Mouse (Mus musculus) CD4-positive, CD25-positive, alpha-beta regulatory T cell, adult 2 months (primary cell): Measurements from ENCODE around the gene Pacsin1.

Experiments
- DNase-seq: peaks from one replicate; pipeline ENCODE4 v3.0.0-alpha.2; 2012; ENCODE audit warnings: low read depth, low spot score

Pacsin1 gene

DNA sequence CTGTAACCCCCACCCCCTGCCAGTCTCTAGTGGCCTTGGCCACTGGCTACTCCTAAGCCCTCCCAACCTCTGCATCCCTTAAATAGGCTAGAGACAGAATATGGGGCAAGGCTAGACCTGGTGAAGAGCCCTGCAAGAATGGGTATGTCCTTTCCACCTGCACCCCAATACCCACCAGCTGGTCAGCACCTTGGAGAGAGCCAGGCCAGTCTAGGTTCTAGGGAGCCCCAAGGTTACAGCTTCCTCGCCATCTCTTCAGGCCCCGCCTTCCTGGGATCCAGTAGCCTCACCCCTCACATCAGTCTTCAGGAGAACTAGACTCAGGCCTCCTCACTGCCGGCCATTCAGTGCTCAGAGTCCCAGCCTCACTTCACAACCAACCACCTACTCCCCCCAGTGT, 69.0 kb downstream of the Pacsin1 start:
- no peak for DNase-seq

- DNase-seq: no peak
Measured at GRCm38 (mm10) chr17:27725011-27725410, 69.7 kb downstream of the Pacsin1 start.

DNA sequence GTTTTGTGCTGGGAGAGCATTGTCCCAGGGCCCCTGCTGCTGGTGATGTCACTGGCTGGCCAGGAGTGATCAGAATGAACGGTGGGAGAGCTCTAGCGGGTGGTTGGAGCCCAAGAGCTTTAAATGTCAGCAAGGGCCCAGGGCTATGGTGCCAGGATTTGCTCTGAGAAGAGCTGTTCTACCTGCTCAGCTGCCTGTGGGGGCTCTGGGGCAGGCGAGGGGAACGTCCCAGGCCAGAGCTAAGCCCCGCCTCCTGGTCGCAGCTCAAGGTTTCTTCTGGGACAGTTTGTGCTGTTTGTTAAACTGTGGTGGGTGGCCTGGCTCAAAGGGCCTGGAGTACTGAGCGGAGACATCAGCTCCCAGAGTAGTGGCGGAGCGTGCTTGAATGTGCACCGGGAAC, 70.1 kb downstream of the Pacsin1 start:
- no peak for DNase-seq

- no peak for DNase-seq
Measured at GRCm38 (mm10) chr17:27726527-27726926, 71.2 kb downstream of the Pacsin1 start.

GRCm38 (mm10) chr17:27728770-27729169, 73.5 kb downstream of the Pacsin1 start, which contains the start of gene Spdef:
Spdef (minus strand) TSS chr17:27728955.
- DNase-seq: no peak

DNA sequence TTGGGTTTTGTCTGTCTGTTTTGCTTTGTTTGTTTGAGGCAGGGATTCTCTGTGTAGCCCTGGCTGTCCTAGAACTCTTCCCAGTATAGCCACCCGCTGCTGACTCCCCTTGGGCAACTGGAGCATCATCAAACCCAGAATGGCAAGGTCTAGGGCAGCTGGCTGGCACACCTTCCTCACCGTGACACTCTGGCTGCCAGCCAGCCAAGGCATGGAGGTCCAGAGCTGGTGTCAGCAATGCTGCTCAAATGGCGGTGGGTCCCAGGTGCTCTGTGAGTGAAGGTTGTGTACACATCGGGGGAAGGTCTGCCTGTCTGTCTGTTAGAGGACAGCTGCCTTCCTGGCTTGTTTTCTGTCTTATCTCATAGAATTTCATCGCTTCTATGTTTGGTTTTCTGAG, 76.8 kb downstream of the Pacsin1 start:
- DNase-seq: no peak

DNA sequence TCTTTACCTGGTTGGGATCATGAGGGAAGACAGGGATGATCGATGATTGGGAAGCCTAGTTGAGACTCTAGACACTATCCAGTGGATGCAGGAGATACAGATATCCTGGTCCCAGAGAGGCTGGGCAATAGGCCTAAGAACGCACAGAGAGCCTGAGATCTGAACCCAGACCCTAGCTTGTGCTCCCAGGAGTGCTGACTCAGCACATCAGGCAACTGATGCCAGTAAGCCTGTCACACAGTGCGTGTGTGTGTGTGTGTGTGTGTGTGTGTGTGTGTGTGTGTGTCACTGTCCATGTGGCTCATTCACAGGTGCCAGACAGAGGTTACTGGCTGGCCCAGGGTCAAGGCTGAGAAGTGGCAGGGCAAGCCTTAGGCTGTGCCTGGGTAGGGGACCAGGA, 77.4 kb downstream of the Pacsin1 start:
- no peak for DNase-seq

GRCm38 (mm10) chr17:27734344-27735073, 79.2 kb downstream of the Pacsin1 start:
- no peak for DNase-seq

DNA sequence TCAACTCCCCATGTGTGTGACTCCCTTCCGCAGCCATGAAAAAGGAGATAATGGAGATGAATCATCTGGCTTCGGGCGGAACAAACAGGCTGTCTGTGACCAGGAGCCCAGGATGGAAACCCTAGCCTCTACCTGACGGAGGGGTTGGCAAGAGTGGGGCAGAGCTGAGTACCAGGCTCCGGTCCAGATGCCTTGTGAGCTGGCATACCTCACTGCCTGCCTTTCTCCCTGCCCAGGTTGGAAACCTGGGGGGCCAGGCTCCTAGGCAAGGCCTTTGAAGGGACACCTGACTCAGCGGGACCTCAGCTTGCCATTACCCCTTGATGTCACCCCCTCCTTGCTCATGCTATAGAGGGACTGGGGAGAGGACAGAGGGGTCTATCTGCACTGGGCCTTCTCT, 85.7 kb downstream of the Pacsin1 start:
- no peak for DNase-seq

- DNase-seq: no peak
Measured at GRCm38 (mm10) chr17:27746446-27746845, 91.1 kb downstream of the Pacsin1 start.

- no peak for DNase-seq
Measured at GRCm38 (mm10) chr17:27748123-27748522, 92.8 kb downstream of the Pacsin1 start.

GRCm38 (mm10) chr17:27750451-27750942, 95.2 kb downstream of the Pacsin1 start:
- no peak for DNase-seq

GRCm38 (mm10) chr17:27751314-27752202, 96.2 kb downstream of the Pacsin1 start:
- DNase-seq: no peak

DNA sequence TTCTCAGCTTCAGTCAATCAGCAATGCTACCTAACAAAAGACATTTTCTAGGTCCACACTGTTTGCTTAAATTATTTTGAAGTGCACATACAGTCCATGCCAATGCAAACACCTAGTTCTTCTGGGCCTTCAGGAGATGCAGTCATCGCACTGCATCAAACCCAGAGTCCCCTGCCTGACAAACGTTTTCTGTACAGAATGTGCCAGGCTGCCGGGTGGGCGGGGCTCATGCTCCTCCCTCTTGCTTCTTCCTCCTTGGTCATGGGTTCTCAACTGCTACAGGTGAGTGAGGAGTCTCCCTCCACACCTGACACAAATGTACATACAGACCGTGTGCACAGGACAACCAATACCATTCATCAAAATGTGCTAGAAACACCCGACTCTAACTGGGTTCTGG, 104.9 kb downstream of the Pacsin1 start:
- DNase-seq: no peak
